Mouse (Mus musculus): ENCODE data around the gene Plgrkt. TPM values are rescaled to one million over a fixed set of nuclear protein-coding genes. Genes with fewer than 3 reads are reported as not detected.
"Not testable (repeated sequence)": the region's sequence is repeated elsewhere in the genome, so short reads cannot be mapped to it uniquely, and the experiment has no call there.

The Plgrkt gene
- 76.3 and 84.4 TPM in 2 replicates for polyA plus RNA-seq (2015; fragmentation: Nextera tagmentation; extraction: Ambion mirVana)

DNA sequence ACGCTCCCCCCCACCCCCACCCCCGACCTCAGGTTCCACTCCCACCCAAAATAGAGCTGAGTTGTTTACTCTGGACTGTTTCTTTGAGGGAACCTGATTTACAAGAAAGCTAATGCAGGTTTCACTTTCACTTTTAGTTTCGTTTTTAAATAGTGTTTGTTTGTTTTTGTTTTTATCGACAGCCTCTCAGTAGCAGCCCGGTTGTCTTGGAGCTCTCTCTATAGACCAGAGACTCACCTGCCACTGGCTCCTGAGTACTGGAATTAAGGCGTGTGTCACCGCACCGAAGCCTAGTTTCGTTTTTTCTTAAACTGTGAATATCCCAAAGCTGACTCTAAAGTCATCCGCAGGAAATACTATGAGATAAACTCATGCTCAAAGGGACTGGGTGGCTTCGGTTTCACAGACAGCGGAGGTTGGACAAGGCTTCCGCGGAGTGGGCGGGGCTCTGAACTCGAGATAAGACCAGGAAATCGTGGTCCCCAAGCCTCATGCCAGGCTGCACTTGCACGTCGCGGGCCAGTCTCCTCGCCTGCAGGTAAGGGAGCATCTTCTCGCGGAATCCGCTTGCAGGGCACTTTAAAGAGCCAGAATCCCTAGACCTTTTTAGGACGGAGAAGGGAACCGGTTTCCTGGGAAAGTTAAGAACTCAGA, at the start of gene Plgrkt, which contains the start of gene Cd274:
Gene Plgrkt (minus strand): TSS at position 422 of the 654 bp plus-strand sequence.
Gene Cd274 (plus strand): TSS at position 487 of the 654 bp plus-strand sequence.
- H3K9ac ChIP-seq (ENCODE audit: low read depth, low read length), result peak within 1 kb of the TSS; percentile 57
- H3K27ac ChIP-seq, result peak within 1 kb of the TSS; percentile 56; the same call in 1 of the 2 replicates
- H3K27me3 ChIP-seq (ENCODE audit: insufficient read depth, low read length), result no peaks in the 10 kb centered on the region
- peaks cover 3% of the 10 kb centered on the region; the same call in 1 of the 2 replicates for H3K4me1 ChIP-seq (replicated peaks; ENCODE audit: insufficient read depth, low read length)
- no peak for TF ChIP-seq CTCF (IDR thresholded peaks at IDR 0.05; ENCODE audit: low read depth)
- no peaks in the 10 kb centered on the region for H3K36me3 ChIP-seq (ENCODE audit: insufficient read depth, low read length)
- under 1% methylated on average over 26 of the region's 26 CpGs for WGBS
- H3K4me2 ChIP-seq (ENCODE audit: low read length), result peak within 1 kb of the TSS; percentile 81
- ATAC-seq (replicated peaks; ENCODE audit: low FRiP score, low read depth), result peak; percentile 40; the same call in 1 of the 2 replicates
- peak within 1 kb of the TSS; percentile 69 for H3K4me3 ChIP-seq (replicated peaks; ENCODE audit: low read depth, low read length)
- peak; percentile 89 for DNase-seq (ENCODE audit: low spot score)
- H3K9me3 ChIP-seq (replicated peaks; ENCODE audit: low read length), result no peaks in the 10 kb centered on the region

DNA sequence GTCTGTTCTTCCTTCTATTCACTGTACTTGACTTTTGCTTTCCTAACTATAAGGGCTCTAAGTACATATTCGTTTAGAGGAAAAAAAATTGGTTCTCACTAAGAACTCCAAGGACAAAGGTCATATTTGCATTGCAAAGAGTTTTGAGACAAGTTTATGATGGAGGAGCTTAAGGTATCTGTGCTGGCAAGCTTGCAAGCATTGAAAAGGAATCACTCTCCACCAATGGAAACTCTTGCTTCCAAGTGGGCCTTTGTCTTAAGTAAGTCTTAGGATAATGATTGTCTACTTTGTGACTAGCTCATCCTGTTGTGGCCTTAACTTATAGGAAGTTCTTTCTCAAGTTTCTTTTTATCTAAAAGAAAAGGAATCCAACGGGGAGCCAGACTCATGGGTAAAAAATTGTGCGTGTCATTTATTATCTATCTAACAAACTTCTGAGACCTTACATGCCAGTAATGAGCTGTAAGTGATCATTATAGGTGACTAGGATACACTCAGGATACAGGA, 49.3 kb upstream of the Plgrkt start:
- no peak for ATAC-seq (replicated peaks; ENCODE audit: low FRiP score, low read depth)
- H3K4me3 ChIP-seq (replicated peaks; ENCODE audit: low read depth, low read length), result no peak overlapping the region
- H3K9me3 ChIP-seq (replicated peaks; ENCODE audit: low read length), result no peaks in the 10 kb centered on the region
- DNase-seq (ENCODE audit: low spot score), result no peak
- TF ChIP-seq CTCF (IDR thresholded peaks at IDR 0.05; ENCODE audit: low read depth), result no peak
- no peak overlapping the region for H3K4me2 ChIP-seq (ENCODE audit: low read length)
- H3K4me1 ChIP-seq (replicated peaks; ENCODE audit: insufficient read depth, low read length), result 0 out of 2 replicates have a peak, but pooled peaks cover 2% of the 10 kb centered on the region
- no peak overlapping the region for H3K9ac ChIP-seq (ENCODE audit: low read depth, low read length)
- 71% methylated on average over 3 of the region's 3 CpGs for WGBS
- H3K27ac ChIP-seq, result no peak overlapping the region
- H3K36me3 ChIP-seq (ENCODE audit: insufficient read depth, low read length), result no peaks in the 10 kb centered on the region
- H3K27me3 ChIP-seq (ENCODE audit: insufficient read depth, low read length), result no peaks in the 10 kb centered on the region

DNA sequence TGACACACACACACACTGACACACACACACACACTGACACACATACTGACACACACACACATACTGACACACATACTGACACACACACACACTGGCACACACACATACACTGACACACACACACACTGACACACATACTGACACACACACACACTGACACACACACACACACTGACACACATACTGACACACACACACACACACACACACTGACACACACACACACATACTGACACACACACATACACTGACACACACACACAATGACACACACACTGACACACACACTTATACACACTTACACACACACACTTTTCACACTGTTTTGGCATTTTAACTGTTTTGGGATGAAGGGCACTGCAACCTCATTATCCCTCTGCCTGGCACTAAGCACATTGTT, 47.7 kb upstream of the Plgrkt start:
- H3K36me3 ChIP-seq (ENCODE audit: insufficient read depth, low read length); H3K27ac ChIP-seq; H3K27me3 ChIP-seq (ENCODE audit: insufficient read depth, low read length); ATAC-seq (replicated peaks; ENCODE audit: low FRiP score, low read depth); H3K4me3 ChIP-seq (replicated peaks; ENCODE audit: low read depth, low read length); DNase-seq (ENCODE audit: low spot score); H3K4me2 ChIP-seq (ENCODE audit: low read length); H3K4me1 ChIP-seq (replicated peaks; ENCODE audit: insufficient read depth, low read length); H3K9ac ChIP-seq (ENCODE audit: low read depth, low read length); H3K9me3 ChIP-seq (replicated peaks; ENCODE audit: low read length): not testable (repeated sequence)

DNA sequence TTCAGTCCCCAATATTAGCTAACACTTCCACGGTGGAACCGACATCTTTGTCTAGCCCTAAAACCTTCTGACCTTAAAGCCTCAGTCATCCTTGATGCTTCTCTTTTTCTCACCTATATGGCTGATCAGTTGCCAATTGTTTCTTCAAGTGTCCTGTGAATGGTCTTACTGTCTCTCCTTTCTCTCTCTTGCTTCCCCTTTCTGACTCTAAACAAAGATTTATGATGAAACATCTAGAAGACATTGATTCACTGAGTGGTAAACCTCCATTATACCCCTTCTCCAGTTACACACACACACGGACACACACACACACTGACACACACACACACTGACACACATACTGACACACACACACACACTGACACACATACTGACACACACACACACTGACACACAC, 47.3 kb upstream of the Plgrkt start:
- Histone ChIP-seq H3K27ac (no peak overlapping the region), H3K9ac (ENCODE audit: low read depth, low read length) (no peak overlapping the region), H3K36me3 (ENCODE audit: insufficient read depth, low read length) (no peaks in the 10 kb centered on the region), H3K27me3 (ENCODE audit: insufficient read depth, low read length) (no peaks in the 10 kb centered on the region), H3K4me1 (replicated peaks; ENCODE audit: insufficient read depth, low read length) (0 out of 2 replicates have a peak, but pooled peaks cover 2% of the 10 kb centered on the region), H3K4me2 (ENCODE audit: low read length) (no peak overlapping the region), H3K4me3 (replicated peaks; ENCODE audit: low read depth, low read length) (no peak overlapping the region), H3K9me3 (replicated peaks; ENCODE audit: low read length) (no peaks in the 10 kb centered on the region)
- WGBS, result 79% methylated on average over 3 of the region's 3 CpGs
- TF ChIP-seq CTCF (IDR thresholded peaks at IDR 0.05; ENCODE audit: low read depth), result no peak
- DNase-seq (ENCODE audit: low spot score) (no peak), ATAC-seq (replicated peaks; ENCODE audit: low FRiP score, low read depth) (no peak)

DNA sequence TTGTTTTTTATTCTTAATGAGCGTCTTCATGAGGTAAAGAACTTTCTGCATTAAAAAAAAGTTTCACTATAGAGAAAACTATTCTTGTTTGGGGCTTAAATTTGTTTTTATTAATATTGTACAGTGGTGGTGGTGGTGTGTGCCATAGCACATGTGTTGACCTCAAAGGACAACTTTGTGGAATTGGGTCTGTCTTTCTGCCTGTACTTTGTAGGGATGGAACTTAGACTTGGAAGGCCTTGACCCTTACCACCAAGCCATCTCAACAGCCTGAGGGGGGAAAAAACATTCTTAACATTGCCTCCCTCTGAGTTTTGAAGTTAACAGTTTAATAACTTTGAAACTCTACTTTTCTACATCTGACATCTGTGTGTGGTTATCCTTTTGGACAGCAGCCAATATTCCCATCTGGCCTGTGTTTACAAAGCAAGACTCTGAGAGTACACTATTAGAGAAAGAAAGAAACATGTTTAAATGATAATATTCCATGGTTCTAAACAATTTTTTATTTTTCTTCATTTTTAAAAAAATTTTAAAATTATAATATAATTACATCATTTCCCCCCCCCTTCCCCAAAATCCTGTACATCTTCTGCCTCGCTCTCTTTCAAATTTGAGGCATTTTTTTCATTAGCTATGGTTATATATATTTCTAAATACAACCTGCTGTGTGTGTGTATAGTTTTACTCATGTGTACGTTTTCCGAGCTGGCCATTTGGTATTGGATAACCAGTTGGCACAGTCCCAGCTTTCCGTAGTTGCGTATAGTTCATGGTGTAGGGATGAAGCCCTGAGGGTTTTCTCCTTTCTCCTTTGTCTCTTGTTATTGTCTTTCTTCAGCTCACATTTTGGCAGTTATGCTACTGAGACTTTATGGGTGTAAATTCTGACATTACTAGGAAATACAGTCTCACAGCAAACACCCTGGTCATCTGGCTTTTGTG, 45.6 kb upstream of the Plgrkt start:
- Histone ChIP-seq H3K27me3 (ENCODE audit: insufficient read depth, low read length) (no peaks in the 10 kb centered on the region), H3K9me3 (replicated peaks; ENCODE audit: low read length) (no peaks in the 10 kb centered on the region), H3K4me3 (replicated peaks; ENCODE audit: low read depth, low read length) (no peak overlapping the region), H3K36me3 (ENCODE audit: insufficient read depth, low read length) (no peaks in the 10 kb centered on the region), H3K4me2 (ENCODE audit: low read length) (no peak overlapping the region), H3K4me1 (replicated peaks; ENCODE audit: insufficient read depth, low read length) (no peaks in the 10 kb centered on the region; the same call in 1 of the 2 replicates), H3K9ac (ENCODE audit: low read depth, low read length) (no peak overlapping the region), H3K27ac (no peak overlapping the region)
- ATAC-seq (replicated peaks; ENCODE audit: low FRiP score, low read depth) (no peak), DNase-seq (ENCODE audit: low spot score) (peak; percentile 66)
- TF ChIP-seq CTCF (IDR thresholded peaks at IDR 0.05; ENCODE audit: low read depth), result no peak
- WGBS, result 58% methylated on average over 6 of the region's 6 CpGs

DNA sequence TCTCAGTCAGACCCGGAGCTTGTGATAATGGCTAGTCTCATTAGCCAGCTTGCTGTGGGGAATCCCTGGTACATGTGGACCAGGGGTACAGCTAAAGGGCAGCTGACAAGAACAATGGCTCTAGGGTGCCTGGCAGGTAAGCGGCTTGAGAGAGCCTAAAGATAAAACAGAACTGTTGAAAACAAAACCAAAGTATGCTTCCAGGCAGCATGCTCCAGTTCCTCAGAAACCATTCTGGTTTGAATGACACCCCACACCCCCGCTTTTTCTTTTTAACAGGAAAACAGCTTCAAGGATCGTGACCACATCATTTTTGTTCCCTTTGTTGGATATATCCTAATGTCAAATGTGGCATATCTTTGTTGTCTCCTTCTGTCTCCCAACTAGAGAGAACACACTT, 43.4 kb upstream of the Plgrkt start, which contains the start of gene Pdcd1lg2:
Gene Pdcd1lg2 (plus strand): TSS at position 301 of the 400 bp plus-strand sequence.
- TF ChIP-seq CTCF (IDR thresholded peaks at IDR 0.05; ENCODE audit: low read depth), result no peak
- H3K27me3 ChIP-seq (ENCODE audit: insufficient read depth, low read length), result no peaks in the 10 kb centered on the region
- H3K9ac ChIP-seq (ENCODE audit: low read depth, low read length), result no peak within 1 kb of the TSS
- no peak for ATAC-seq (replicated peaks; ENCODE audit: low FRiP score, low read depth)
- WGBS, result 86% methylated on average over 4 of the region's 4 CpGs
- H3K36me3 ChIP-seq (ENCODE audit: insufficient read depth, low read length), result no peaks in the 10 kb centered on the region
- H3K4me3 ChIP-seq (replicated peaks; ENCODE audit: low read depth, low read length), result no peak within 1 kb of the TSS
- no peaks in the 10 kb centered on the region; the same call in 1 of the 2 replicates for H3K4me1 ChIP-seq (replicated peaks; ENCODE audit: insufficient read depth, low read length)
- no peak within 1 kb of the TSS for H3K4me2 ChIP-seq (ENCODE audit: low read length)
- H3K27ac ChIP-seq, result no peak within 1 kb of the TSS
- no peaks in the 10 kb centered on the region for H3K9me3 ChIP-seq (replicated peaks; ENCODE audit: low read length)
- no peak for DNase-seq (ENCODE audit: low spot score)
